Mouse (Mus musculus) adrenal gland, postnatal 25 days (tissue): Measurements from ENCODE around the gene Frmd4a. TPM values are rescaled to one million over a fixed set of nuclear protein-coding genes. Genes with fewer than 3 reads are reported as not detected.
A peak's percentile ranks its signal among the peaks of the same experiment; 100 is the strongest.

Source experiments
- DNase-seq: peaks from one replicate; pipeline ENCODE4 v3.0.0; 2021; ENCODE audit warnings: mixed read lengths
- total RNA-seq: library from RNA; stranded (reverse); gene quantifications from 2 replicates; pipeline ENCODE4 v1.2.3, GENCODE M21; 2021

Frmd4a gene
- total RNA-seq, 1 experiment from 2014 or later = 14.6 TPM

- no peak for DNase-seq
These were observed 124.9 kb downstream of the Frmd4a start for GRCm38 (mm10) chr2:4142221-4142950.

GRCm38 (mm10) chr2:4144424-4144823, 126.9 kb downstream of the Frmd4a start:
- no peak for DNase-seq

- DNase-seq = no peak
These were observed 135.1 kb downstream of the Frmd4a start for GRCm38 (mm10) chr2:4152521-4153040.

GRCm38 (mm10) chr2:4153131-4153631, 135.7 kb downstream of the Frmd4a start:
- peak; percentile 31 for DNase-seq

DNA sequence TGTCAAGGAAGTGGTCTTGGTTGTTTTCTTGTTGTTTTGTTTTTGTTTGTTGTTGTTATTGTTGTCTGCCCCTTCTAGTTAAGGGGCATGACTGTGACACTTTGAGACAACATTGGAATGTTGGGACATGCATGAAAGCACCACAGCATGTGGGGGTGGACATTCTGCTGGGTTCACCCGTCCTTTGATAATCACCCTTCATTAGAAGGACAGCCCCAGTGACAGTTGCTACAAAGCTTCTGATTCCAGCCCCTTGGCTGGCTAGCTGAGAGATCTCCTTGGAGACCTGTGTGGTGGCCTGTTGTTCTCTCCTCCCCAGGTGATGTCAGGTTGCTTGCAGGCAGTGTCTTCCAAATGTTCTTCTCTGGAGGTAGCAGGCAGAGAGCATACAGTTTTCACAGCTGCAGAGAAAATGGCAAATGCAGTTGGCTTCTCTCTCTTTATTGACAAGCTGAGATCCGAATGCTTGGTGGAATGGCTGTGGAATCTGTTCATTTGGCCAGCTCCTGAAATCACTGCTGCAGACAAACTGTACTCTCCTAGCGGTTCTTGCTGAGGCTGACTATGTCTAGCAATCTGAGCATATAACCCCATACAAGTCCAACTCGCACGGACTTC, 136.6 kb downstream of the Frmd4a start:
- DNase-seq = no peak

DNA sequence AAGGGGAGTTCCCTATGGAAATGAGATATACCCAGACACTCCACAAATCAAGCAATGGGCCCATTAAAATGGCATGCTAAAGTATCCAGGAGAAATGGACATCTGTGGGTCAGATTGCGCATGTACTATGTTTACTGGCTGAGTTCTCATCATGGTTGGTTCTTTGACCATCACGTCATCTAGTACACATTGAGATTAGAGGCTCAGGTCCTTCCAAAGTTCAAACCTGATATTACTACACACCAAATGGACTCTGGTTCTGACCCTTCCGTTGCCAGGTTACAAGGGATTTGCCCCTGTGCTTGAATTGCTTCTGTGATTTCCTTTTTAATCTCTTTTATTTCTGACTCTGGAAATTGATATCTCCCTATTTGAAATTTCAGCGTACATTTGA, 137.1 kb downstream of the Frmd4a start:
- DNase-seq = no peak

- no peak for DNase-seq
These were observed 137.9 kb downstream of the Frmd4a start for GRCm38 (mm10) chr2:4155406-4155805.

DNA sequence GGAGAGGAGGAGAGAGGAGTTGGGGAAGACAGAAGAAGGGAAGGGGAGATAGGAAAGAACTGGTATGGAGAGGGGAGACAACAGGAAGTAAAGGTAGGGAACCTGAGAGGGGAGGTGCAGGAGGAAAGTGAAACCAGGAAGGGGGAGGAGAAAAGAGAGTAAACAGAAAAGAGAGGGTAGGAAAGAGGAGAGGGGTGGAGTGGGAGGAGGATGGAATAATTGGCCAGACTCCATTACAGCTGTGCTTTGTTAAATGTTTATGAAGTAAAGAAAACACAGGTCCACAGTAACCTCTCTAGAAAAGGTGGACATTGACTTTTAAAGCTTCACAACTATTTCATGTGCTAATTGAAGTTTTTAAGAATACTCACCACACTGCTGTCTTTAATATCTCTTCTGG, 139.0 kb downstream of the Frmd4a start:
- DNase-seq = no peak

DNA sequence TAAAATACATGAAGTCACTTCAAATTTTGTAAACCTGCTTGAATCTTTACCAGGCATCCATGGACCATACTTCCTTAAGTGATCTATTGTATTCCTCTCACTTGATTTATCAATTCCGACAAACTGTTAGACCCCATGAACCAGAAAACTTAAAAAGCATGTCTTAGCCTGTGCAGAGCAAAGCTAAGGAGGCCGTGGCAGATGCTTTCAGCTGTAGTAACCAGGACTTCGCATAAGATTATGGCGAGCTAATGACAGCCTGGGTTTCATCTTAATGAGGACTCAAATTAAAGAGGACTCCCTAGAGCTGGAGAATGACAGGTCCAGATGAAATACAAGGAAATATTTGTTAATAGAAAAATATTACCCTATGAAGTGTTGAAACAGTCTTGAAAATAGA, 139.9 kb downstream of the Frmd4a start:
- DNase-seq = no peak

- DNase-seq = no peak
These were observed 142.2 kb downstream of the Frmd4a start for GRCm38 (mm10) chr2:4159574-4160203.

GRCm38 (mm10) chr2:4166191-4166590, 148.7 kb downstream of the Frmd4a start:
- DNase-seq = no peak

- DNase-seq = no peak
These were observed 149.6 kb downstream of the Frmd4a start for GRCm38 (mm10) chr2:4167131-4167530.

DNA sequence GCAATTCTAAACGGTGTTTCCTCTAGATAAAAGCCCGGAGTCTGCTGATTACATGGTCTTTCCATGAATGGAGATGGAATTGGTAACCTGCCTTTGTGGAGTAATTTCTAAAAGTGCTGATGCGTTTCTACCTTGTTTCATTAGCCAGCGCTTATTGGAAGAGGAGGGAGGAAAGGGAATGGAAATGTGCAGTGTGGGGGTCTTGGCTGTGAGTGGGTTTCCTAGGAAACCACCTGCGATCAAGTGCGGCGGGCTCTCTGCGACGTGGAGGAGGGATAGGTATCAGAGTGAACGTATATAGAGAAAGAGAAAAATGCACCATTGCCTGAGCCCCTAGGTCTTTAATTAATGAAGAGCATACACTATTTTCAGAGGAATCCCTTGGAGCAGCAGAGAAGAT, 152.2 kb downstream of the Frmd4a start:
- no peak for DNase-seq

- no peak for DNase-seq
These were observed 152.7 kb downstream of the Frmd4a start for GRCm38 (mm10) chr2:4170189-4170588.

GRCm38 (mm10) chr2:4184991-4185390, 167.5 kb downstream of the Frmd4a start:
- no peak for DNase-seq

DNA sequence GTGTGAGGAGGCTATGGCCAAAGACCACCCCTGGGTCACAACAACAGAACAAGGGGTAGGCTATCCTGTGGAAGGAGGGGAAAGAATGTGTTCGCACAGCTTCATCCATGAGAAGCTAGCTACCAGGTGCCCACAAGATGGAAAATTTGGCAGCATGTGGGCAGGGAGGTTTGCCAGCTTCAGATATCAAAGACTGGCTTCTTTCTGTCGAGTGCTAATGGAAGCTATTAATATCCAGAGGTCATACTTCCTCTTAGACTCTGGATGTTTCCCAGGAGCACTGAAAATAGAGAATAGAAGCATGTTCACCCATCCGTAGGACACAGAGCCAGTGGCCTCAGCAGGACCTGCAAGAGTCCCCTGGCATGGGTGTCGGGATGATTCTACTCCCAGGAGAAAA, 170.0 kb downstream of the Frmd4a start:
- DNase-seq = peak; percentile 4

- DNase-seq = no peak
These were observed 170.8 kb downstream of the Frmd4a start for GRCm38 (mm10) chr2:4188303-4188702.

DNA sequence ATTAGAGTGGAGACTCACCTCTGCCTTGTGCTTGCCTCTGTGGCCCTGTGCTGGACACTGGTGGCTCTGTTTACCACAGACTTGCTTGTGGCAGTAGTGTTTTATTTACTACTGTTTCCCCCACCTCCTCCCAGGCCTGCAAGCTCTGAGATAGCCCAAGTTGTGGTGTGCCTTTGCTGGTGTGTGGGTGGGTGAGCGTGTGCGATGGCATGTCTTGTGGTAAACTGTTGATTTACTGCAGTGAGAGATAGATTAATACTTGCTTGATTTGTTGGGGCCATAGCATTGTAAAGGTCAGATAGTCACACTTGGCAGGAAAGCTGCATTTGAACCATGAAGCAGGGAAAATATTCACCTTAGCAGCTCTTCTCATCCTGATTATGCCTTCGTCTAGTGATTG, 172.8 kb downstream of the Frmd4a start:
- DNase-seq = no peak

DNA sequence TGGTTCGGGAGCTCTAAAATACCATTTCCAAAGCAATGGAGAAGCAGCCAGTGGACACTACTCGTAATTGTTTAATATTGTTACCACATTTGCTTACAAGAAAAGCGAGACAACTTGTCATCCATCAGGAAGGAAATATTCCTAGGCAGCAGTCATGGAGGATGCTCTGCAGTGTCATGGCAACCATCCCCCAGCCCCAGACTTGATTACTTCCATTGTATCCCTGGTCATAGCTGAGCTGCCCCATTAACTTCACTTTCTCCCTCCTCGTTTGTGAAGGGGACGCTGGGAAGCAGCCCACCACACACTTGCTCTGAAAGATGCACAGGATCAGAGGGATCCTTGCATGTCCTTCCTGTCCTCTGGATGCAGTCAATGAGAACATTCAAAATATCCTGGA, 173.5 kb downstream of the Frmd4a start:
- DNase-seq = no peak

DNA sequence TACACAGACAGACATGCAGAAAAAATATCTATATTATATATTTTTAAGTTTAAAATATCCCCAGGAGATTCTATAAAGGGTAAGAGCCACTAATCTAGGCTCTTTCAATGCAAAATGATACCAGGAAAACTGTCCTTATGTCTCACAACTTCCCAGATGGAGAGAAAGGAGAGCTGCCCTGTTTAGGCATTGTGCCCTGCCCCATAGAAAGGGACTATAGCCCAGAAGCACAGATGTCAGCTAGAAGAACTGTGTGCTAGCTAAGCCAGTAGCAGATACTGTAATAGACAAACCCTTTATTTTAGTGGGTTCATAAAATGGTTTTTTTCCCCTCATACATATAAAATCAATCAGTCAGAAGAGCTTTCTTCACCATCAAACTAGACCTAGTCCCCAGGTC, 175.7 kb downstream of the Frmd4a start:
- DNase-seq = no peak

DNA sequence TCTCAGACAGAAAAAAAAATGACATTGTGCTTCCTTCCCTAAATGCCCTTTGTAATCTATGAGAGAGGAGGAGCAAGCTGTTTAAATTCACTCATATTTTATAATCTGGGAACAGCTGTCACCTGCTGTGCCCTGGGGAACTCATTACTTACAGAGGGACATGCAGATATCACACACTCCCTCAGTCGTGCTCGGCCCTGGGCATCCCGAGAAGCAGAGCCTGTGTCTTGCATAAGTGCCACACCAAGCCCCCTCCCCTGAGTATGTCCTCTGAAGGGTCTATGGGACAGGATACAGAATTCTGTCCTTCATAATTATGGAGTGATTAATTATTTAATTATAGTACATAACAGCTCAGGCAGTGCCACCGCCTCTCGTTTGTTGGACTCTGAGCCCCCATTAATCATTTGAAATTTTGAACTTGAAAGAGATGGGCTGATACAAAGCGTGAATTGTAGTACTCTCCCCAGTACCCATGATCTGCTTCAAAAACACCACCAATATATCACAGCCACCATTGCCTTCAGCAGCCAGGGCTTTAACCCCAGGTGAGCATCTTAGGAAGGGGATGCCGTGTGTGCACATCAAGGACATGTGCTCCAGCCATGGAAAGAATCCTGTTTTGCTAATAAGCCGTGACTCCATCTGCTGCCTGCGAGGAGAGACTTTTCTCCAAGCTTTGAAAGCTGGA, 177.0 kb downstream of the Frmd4a start:
- DNase-seq = no peak

- DNase-seq = no peak
These were observed 178.5 kb downstream of the Frmd4a start for GRCm38 (mm10) chr2:4196041-4196440.

- no peak for DNase-seq
These were observed 191.7 kb downstream of the Frmd4a start for GRCm38 (mm10) chr2:4209234-4209633.
